Mouse (Mus musculus) liver, postnatal 0 days (tissue): ENCODE data around the gene Prpf39.

Source experiments
- CTCF ChIP-seq: sonication (generic); IDR thresholded peaks from 2 replicates; pipeline ENCODE4 v1.5.1; 2016; ENCODE audit warnings: antibody characterized with exemption, low read depth
- EP300 ChIP-seq: IDR thresholded peaks from 2 replicates; pipeline ENCODE4 v1.6.1; 2016; ENCODE audit warnings: antibody characterized with exemption, low read depth, mild to moderate bottlenecking

DNA sequence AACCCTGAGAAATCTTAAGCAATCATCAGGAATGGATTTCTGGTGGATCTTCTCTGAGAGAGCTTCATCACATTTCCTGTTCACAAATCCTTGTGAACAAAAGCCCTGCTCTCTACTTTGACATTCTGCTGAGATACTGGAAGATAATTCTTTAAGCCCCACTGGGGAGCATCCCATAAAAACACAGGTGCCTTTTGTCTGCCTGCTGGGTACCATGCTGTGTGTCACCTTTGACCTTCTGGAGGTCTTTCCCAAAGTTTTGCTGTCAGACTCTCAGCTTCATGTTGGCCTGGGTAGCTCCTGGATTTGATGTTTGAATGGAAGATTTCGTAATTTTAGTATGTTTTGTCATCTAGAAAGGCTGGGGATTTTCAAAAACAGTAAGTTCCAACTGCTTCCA is 72.6 kb downstream of the Prpf39 start:
- no peak for TF ChIP-seq CTCF
- TF ChIP-seq EP300: no peak
